Mouse (Mus musculus): ENCODE measurements at regions not wholly inside any gene's neighbourhood (a gene's known extent, or its start where the extent isn't known, plus 50 kb on each side); places are given as distances from the start of the nearest gene placed in this dataset.

DNA sequence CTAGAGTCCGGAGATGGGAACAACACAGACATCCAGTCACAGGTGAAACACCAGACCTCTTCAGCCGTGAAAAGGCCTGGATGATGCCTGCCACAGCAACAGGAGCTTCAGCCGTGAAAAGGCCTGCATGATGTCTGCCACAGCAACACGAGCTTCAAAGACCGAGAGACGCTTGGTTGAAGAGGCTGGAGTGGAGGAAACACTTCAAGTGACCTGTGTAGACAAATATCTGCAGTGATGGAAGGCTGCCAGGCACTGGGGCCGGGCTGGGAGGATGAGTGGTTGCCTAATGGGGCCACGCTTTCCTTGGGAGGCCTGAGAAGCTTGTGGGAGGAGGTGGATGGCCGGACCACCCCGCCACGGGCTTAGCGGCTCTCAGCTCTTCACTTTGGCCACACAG is 69.7 kb upstream of the Casz1 start:
- TF ChIP-seq CTCF (IDR thresholded peaks at IDR 0.05; ENCODE audit: control insufficient read depth, insufficient read depth, insufficient read length) (no peak), USF1 (IDR thresholded peaks at IDR 0.05; ENCODE audit: low read depth) (no peak), CEBPB (IDR thresholded peaks at IDR 0.05; ENCODE audit: low read depth) (no peak)
